Mouse (Mus musculus) left cerebral cortex, postnatal 14 days (tissue): ENCODE measurements around the gene Clasp2. TPM values are rescaled to one million over a fixed set of nuclear protein-coding genes. Genes with fewer than 3 reads are reported as not detected.
"Not testable (repeated sequence)": the region's sequence is repeated elsewhere in the genome, so short reads cannot be mapped to it uniquely, and the experiment has no call there.

ENCODE experiments used
- DNase-seq, 2 experiments: peaks; one replicate each; pipeline ENCODE4 v3.0.0; 2021 to 2022; ENCODE audit warnings: low spot score in 2 of 2, mixed read lengths in 1 of 2
- intact Hi-C: fragments of 180-260 bp; cut with DNase I; formaldehyde crosslinking; loops from one replicate; pipeline ENCODE4 v1.15.1; 2025
- total RNA-seq, 2 experiments: library from RNA; stranded (reverse); gene quantifications; 2 replicates each; pipeline ENCODE4 v1.2.3; 2021

Gene Clasp2
- total RNA-seq, 2 experiments from 2014 or later, result 297 to 298 TPM

GRCm38 (mm10) chr9:113743291-113743690 is 2.0 kb downstream of the Clasp2 start:
- DNase-seq, result peak; percentile 7 to 21
- intact Hi-C loops, result loop anchor here (2.0 to 5.0 kb wide), 2 partner anchors 49 to 80 kb away; no protein-coding TSS in a partner anchor

GRCm38 (mm10) chr9:113749356-113749755 is 8.1 kb downstream of the Clasp2 start:
- DNase-seq, result no peak
- intact Hi-C loops, result no loop called here

GRCm38 (mm10) chr9:113755888-113756719 is 14.8 kb downstream of the Clasp2 start:
- DNase-seq, result no peak
- intact Hi-C loops, result no loop called here

GRCm38 (mm10) chr9:113758472-113758871 is 17.2 kb downstream of the Clasp2 start:
- intact Hi-C loops, result no loop called here
- no peak for DNase-seq

GRCm38 (mm10) chr9:113759684-113760083 is 18.4 kb downstream of the Clasp2 start:
- intact Hi-C loops, result no loop called here
- no peak for DNase-seq

GRCm38 (mm10) chr9:113762389-113762788 is 21.1 kb downstream of the Clasp2 start:
- DNase-seq, result no peak
- intact Hi-C loops, result no loop called here

GRCm38 (mm10) chr9:113763123-113763522 is 21.9 kb downstream of the Clasp2 start:
- intact Hi-C loops, result no loop called here
- DNase-seq, result no peak

GRCm38 (mm10) chr9:113770640-113771039 is 29.4 kb downstream of the Clasp2 start:
- no peak for DNase-seq
- intact Hi-C loops, result no loop called here

- intact Hi-C loops, result no loop called here
- DNase-seq, result no peak
Measured at GRCm38 (mm10) chr9:113780863-113781262, 39.6 kb downstream of the Clasp2 start.

GRCm38 (mm10) chr9:113782362-113783005 is 41.2 kb downstream of the Clasp2 start:
- intact Hi-C loops, result no loop called here
- no peak for DNase-seq

GRCm38 (mm10) chr9:113783674-113784073 is 42.4 kb downstream of the Clasp2 start:
- intact Hi-C loops, result no loop called here
- no peak for DNase-seq

GRCm38 (mm10) chr9:113789283-113789682 is 48.0 kb downstream of the Clasp2 start:
- intact Hi-C loops, DNase-seq: not testable (repeated sequence)

- peak; percentile 79 to 90 for DNase-seq
- intact Hi-C loops, result loop anchor here (5.0 kb wide), 1 partner anchor 51 kb away; the partner anchor contains the start of gene Clasp2
Measured at GRCm38 (mm10) chr9:113792651-113793512, 51.6 kb downstream of the Clasp2 start.

GRCm38 (mm10) chr9:113793513-113793905 is 52.2 kb downstream of the Clasp2 start:
- no peak for DNase-seq
- intact Hi-C loops, result loop anchor here (5.0 kb wide), 1 partner anchor 51 kb away; the partner anchor contains the start of gene Clasp2

- no peak for DNase-seq
- intact Hi-C loops, result loop anchor here (5.0 kb wide), 1 partner anchor 52 kb away; the partner anchor contains the start of gene Clasp2
Measured at GRCm38 (mm10) chr9:113793966-113794365, 52.7 kb downstream of the Clasp2 start.

- intact Hi-C loops, result no loop called here
- DNase-seq, result no peak
Measured at GRCm38 (mm10) chr9:113797206-113797605, 55.9 kb downstream of the Clasp2 start.

GRCm38 (mm10) chr9:113800671-113801070 is 59.4 kb downstream of the Clasp2 start:
- no peak for DNase-seq
- intact Hi-C loops, result no loop called here

- no peak for DNase-seq
- intact Hi-C loops, result no loop called here
Measured at GRCm38 (mm10) chr9:113802734-113803133, 61.5 kb downstream of the Clasp2 start.

- no peak for DNase-seq
- intact Hi-C loops, result no loop called here
Measured at GRCm38 (mm10) chr9:113803751-113804150, 62.5 kb downstream of the Clasp2 start.

- DNase-seq, result no peak
Measured at GRCm38 (mm10) chr9:113805359-113805758, 64.1 kb downstream of the Clasp2 start.

More at GRCm38 (mm10) chr9:113805359-113805758, 64.1 kb downstream of the Clasp2 start:
- intact Hi-C loops, result no loop called here
